ENCODE assay signal across 16 mouse cellular contexts in genomic region chr6:92246335-92246734, GRCm38 (mm10). TPM values are rescaled to one million over a fixed set of nuclear protein-coding genes. Genes with fewer than 3 reads are reported as not detected.
"Had no signal": no experiment of that assay in that cellular context is flagged by ENCODE, and none has a peak within 500 bp of the region (broad histone marks: within the 10 kb centered on the region; RNA-seq: fewer than 3 reads in every experiment).

No protein-coding gene starts in this region.

- DNase-seq: kidney, postnatal 14 days; left cerebral cortex, postnatal 4 days; lung, adult 18-20 months; lung, postnatal 36 days; midbrain, embryonic 14.5 days; retina, postnatal 1 day; thymus, adult 2 months; thymus, postnatal 25 days had no signal

- H3K36me3 ChIP-seq: kidney, embryonic 15.5 days; limb, embryonic 13.5 days; neural tube, embryonic 13.5 days; stomach, embryonic 15.5 days had no signal

- H3K9ac ChIP-seq: kidney, embryonic 15.5 days; limb, embryonic 13.5 days; liver, embryonic 14.5 days; neural tube, embryonic 13.5 days; stomach, embryonic 15.5 days had no signal

- H3K9me3 ChIP-seq: kidney, embryonic 15.5 days; limb, embryonic 13.5 days; neural tube, embryonic 13.5 days; stomach, embryonic 15.5 days had no signal

- H3K27ac ChIP-seq: kidney, embryonic 15.5 days; limb, embryonic 13.5 days; liver, embryonic 14.5 days; neural tube, embryonic 13.5 days; stomach, embryonic 15.5 days had no signal

- H3K4me2 ChIP-seq: kidney, embryonic 15.5 days; limb, embryonic 13.5 days; neural tube, embryonic 13.5 days; stomach, embryonic 15.5 days had no signal

- H3K4me3 ChIP-seq: kidney, embryonic 15.5 days; limb, embryonic 13.5 days; neural tube, embryonic 13.5 days; stomach, embryonic 15.5 days had no signal

- H3K4me1 ChIP-seq: stomach, embryonic 15.5 days had no signal

RNA-seq across cellular contexts. Expression of gene Trh, which starts 1.9 kb away (rescaled TPM):
- polyA plus RNA-seq: large intestine, adult 2 months; limb, embryonic 13.5 days; liver, adult 2 months; spleen, adult 2 months had no signal
